26 mouse cellular contexts compared by ENCODE assay signal in the genomic region with DNA sequence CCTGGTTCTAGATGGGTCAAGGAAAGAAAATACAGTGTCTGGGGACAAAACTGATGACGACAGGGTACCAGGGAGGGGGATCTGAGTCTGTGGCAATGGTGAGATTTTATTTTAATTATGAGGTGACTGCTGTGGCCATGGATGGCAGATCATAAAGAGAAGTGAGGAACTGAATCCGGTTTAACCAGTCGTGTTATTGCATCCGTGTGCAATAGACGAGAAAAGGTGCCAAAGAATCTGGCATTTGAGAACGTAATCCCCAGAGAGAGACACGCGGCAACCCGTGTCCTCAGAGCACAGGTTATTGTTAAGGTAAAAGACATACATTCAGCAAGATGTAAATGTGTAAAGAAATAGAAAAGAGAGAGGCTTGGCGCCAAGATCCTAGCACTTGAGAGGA. TPM values are rescaled to one million over a fixed set of nuclear protein-coding genes. Genes with fewer than 3 reads are reported as not detected.
"Had no signal": no experiment of that assay in that cellular context is flagged by ENCODE, and none has a peak within 500 bp of the region (broad histone marks: within the 10 kb centered on the region; RNA-seq: fewer than 3 reads in every experiment).

No protein-coding gene starts in this region.

- ATAC-seq: intestine, postnatal 0 days; liver, embryonic 12.5 days had no signal

- H3K36me3 ChIP-seq: neural tube, embryonic 12.5 days had no signal

- H3K27ac ChIP-seq: liver, embryonic 12.5 days; neural tube, embryonic 12.5 days had no signal

- H3K27me3 ChIP-seq: neural tube, embryonic 12.5 days had no signal

- H3K9me3 ChIP-seq: liver, embryonic 12.5 days; neural tube, embryonic 12.5 days had no signal

- H3K9ac ChIP-seq: neural tube, embryonic 12.5 days had no signal

- DNase-seq: kidney, adult 8-10 months; kidney, postnatal 14 days; layer of hippocampus, adult 9-11 months; lung, embryonic 14.5 days; lung, postnatal 10 days; lung, postnatal 4 days; midbrain, embryonic 14.5 days; retina, postnatal 1 day; thymus, postnatal 4 days had no signal

RNA-seq across cellular contexts. Expression of gene Cfi, which starts 41.6 kb away (rescaled TPM):
- total RNA-seq: layer of hippocampus, adult 2 months; layer of hippocampus, postnatal 25 days; left cerebral cortex, adult 18-20 months; left cerebral cortex, postnatal 36 days; megakaryocyte progenitor cell, adult 5-6 weeks; megakaryocyte-erythroid progenitor cell, adult 5-6 weeks; neutrophil, adult 5-6 weeks had no signal
- polyA plus RNA-seq: spleen, adult 2 months had no signal

RNA-seq across cellular contexts. Expression of gene Rrh, which starts 54.9 kb away (rescaled TPM):
- polyA plus RNA-seq: intestine, embryonic 14.5 days; kidney, embryonic 16.5 days; limb, embryonic 11.5 days; liver, embryonic 16.5 days; neural tube, embryonic 12.5 days; small intestine, adult 2 months; stomach, embryonic 14.5 days had no signal
